Mouse (Mus musculus) c-Kit-positive CD71-positive TER-119-positive erythroid progenitor cells, embryonic 14.5 days (primary cell): ENCODE data around the gene Clec12a.
"Not testable (repeated sequence)": the region's sequence is repeated elsewhere in the genome, so short reads cannot be mapped to it uniquely, and the experiment has no call there.

Experiments used
- DNase-seq: peaks from one replicate; pipeline ENCODE4 v3.0.0-alpha.2; 2013; ENCODE audit warnings: low spot score

Gene Clec12a

GRCm38 (mm10) chr6:129342391-129342790, at the start of gene Clec12a:
Gene Clec12a, plus strand, starts transcription at chr6:129342691.
- not testable (repeated sequence) for DNase-seq

GRCm38 (mm10) chr6:129304180-129304579, 38.3 kb upstream of the Clec12a start:
- DNase-seq: no peak

- no peak for DNase-seq
Observed at GRCm38 (mm10) chr6:129312499-129312898, 30.0 kb upstream of the Clec12a start.

GRCm38 (mm10) chr6:129314655-129315168, 27.8 kb upstream of the Clec12a start:
- DNase-seq: no peak

GRCm38 (mm10) chr6:129315698-129316097, 26.8 kb upstream of the Clec12a start:
- DNase-seq: no peak

GRCm38 (mm10) chr6:129316463-129316862, 26.0 kb upstream of the Clec12a start:
- DNase-seq: no peak

GRCm38 (mm10) chr6:129318395-129318794, 24.1 kb upstream of the Clec12a start:
- DNase-seq: no peak

- no peak for DNase-seq
Observed at GRCm38 (mm10) chr6:129319331-129319730, 23.2 kb upstream of the Clec12a start.

- no peak for DNase-seq
Observed at GRCm38 (mm10) chr6:129326016-129326415, 16.5 kb upstream of the Clec12a start.

- no peak for DNase-seq
Observed at GRCm38 (mm10) chr6:129326568-129327150, 15.8 kb upstream of the Clec12a start.

GRCm38 (mm10) chr6:129331610-129332009, 10.9 kb upstream of the Clec12a start, which contains the start of gene 4922502D21Rik:
Gene 4922502D21Rik, minus strand, starts transcription at chr6:129331796.
- no peak for DNase-seq

GRCm38 (mm10) chr6:129333674-129334078, 8.8 kb upstream of the Clec12a start:
- peak; percentile 20 for DNase-seq

- no peak for DNase-seq
Observed at GRCm38 (mm10) chr6:129337751-129338150, 4.7 kb upstream of the Clec12a start.

- DNase-seq: no peak
Observed at GRCm38 (mm10) chr6:129344408-129344807, 1.9 kb downstream of the Clec12a start.

- no peak for DNase-seq
Observed at GRCm38 (mm10) chr6:129349524-129350352, 7.2 kb downstream of the Clec12a start.

GRCm38 (mm10) chr6:129351091-129351490, 8.6 kb downstream of the Clec12a start:
- DNase-seq: no peak

- no peak for DNase-seq
Observed at GRCm38 (mm10) chr6:129355774-129356173, 13.3 kb downstream of the Clec12a start.

GRCm38 (mm10) chr6:129356430-129356829, 13.9 kb downstream of the Clec12a start:
- no peak for DNase-seq

GRCm38 (mm10) chr6:129359515-129359914, 17.0 kb downstream of the Clec12a start:
- no peak for DNase-seq

- no peak for DNase-seq
Observed at GRCm38 (mm10) chr6:129363942-129364341, 21.5 kb downstream of the Clec12a start.

GRCm38 (mm10) chr6:129365959-129366359, 23.5 kb downstream of the Clec12a start:
- DNase-seq: peak; percentile 32

- no peak for DNase-seq
Observed at GRCm38 (mm10) chr6:129369374-129370132, 27.1 kb downstream of the Clec12a start.
